Mouse (Mus musculus): ENCODE measurements around the gene Prr12. TPM values are rescaled to one million over a fixed set of nuclear protein-coding genes. Genes with fewer than 3 reads are reported as not detected.

Gene Prr12
- polyA plus RNA-seq, 1 experiment from 2014 or later = 13.4 TPM

DNA sequence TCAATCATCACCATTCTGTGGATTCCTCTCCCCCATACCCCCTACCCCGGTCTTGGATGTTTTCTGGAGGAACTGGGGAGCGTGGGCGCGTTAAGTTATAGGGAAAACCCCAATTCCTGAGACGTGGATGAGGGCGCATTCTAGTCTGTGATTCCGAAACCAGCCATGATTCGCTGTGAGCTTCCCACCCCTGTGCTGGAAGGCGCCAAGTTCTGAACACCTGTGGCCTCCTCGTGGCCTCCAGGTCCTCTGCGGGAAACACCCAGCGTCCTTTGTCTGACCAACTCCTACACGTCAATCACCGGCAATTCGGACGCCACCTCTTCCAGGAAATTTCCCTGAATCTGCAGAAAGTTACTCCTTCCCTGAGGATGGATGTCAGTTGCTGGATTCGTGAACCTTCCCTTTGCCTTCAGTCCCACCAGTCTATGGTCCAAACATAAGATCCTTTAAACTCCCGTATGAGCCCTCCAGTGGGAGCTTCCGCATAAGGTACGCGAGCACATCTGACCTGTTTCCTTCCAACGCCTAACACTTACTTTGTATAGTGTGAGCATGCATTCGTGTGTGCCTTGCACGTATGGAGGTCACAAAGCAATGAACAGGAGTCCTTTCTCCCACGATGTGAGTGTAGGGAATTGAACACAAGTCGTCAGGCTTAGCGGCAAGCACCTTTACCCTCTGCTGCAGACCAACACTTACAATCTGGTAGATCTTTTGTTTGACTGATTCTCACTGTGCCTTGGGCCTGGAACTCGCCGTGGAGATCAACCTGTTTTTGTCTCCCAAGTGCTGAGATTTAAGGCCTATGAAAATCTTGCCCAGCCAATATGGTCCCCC is 65.6 kb downstream of the Prr12 start:
- H3K27me3 ChIP-seq (replicated peaks; ENCODE audit: control insufficient read depth, insufficient read depth, low read length) = no peaks in the 10 kb centered on the region
- H3K4me3 ChIP-seq (ENCODE audit: low read length) = peak overlapping the region; percentile 94
- H3K4me2 ChIP-seq (ENCODE audit: low read length) = peak overlapping the region; percentile 85
- H3K36me3 ChIP-seq (ENCODE audit: control insufficient read depth, insufficient read depth, low read length) = peaks cover under 1% of the 10 kb centered on the region; the same call in 1 of the 2 replicates
- under 1% methylated on average over 29 of the region's 29 CpGs for WGBS
- peak overlapping the region; percentile 80 for H3K9ac ChIP-seq (ENCODE audit: low read depth, low read length)
- peaks cover 28% of the 10 kb centered on the region for H3K4me1 ChIP-seq (ENCODE audit: control insufficient read depth, insufficient read depth, low read depth, low read length)
- peak; percentile 18 for ATAC-seq
- H3K9me3 ChIP-seq (ENCODE audit: control insufficient read depth, low read length) = no peaks in the 10 kb centered on the region
- peak overlapping the region; percentile 92 for H3K27ac ChIP-seq (ENCODE audit: low read depth, low read length)

DNA sequence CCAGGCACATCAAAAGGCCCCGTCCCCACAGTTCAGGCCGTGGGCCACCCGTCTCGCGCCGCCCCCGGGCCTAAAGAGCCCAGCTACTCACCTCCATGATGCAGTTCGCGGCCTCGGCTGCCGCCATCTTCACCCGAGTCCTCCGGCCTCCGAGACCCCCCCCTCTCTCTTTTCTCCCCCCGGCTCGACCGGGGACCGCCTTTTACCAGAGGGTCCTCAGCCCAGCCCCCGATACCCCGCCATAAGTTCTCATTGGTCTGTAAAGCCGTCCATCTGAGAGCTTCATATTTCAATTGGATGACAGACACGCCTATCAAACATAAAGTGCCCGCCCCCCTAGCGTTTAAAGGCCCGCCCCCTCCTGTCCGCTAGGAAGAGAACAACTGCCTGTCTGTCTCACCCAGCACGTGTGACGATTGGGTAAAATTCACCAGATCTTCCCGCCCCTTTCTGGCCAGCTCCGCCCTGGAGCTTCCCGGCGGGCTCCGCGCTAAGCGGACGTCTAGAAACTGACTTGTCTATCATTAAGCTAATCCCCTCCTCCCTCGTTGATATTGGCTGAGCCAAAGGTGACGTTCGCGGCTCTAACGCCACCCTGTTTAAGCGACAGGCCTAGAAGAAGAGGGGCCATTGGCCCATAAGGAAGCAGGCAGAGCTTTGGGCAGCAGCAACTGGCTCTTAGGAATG is 66.3 kb downstream of the Prr12 start, which contains the start of gene Prmt1:
Gene Prmt1, minus strand, starts transcription at position 377 of the 687 bp plus-strand sequence.
- Histone ChIP-seq H3K9me3 (ENCODE audit: control insufficient read depth, low read length) (no peaks in the 10 kb centered on the region), H3K27ac (ENCODE audit: low read depth, low read length) (peak within 1 kb of the TSS; percentile 96), H3K4me2 (ENCODE audit: low read length) (peak within 1 kb of the TSS; percentile 85), H3K4me3 (ENCODE audit: low read length) (peak within 1 kb of the TSS; percentile 94), H3K9ac (ENCODE audit: low read depth, low read length) (peak within 1 kb of the TSS; percentile 97), H3K4me1 (ENCODE audit: control insufficient read depth, insufficient read depth, low read depth, low read length) (peaks cover 28% of the 10 kb centered on the region), H3K36me3 (ENCODE audit: control insufficient read depth, insufficient read depth, low read length) (peaks cover 8% of the 10 kb centered on the region), H3K27me3 (replicated peaks; ENCODE audit: control insufficient read depth, insufficient read depth, low read length) (no peaks in the 10 kb centered on the region)
- ATAC-seq = peak; percentile 98
- WGBS = under 1% methylated on average over 42 of the region's 42 CpGs

DNA sequence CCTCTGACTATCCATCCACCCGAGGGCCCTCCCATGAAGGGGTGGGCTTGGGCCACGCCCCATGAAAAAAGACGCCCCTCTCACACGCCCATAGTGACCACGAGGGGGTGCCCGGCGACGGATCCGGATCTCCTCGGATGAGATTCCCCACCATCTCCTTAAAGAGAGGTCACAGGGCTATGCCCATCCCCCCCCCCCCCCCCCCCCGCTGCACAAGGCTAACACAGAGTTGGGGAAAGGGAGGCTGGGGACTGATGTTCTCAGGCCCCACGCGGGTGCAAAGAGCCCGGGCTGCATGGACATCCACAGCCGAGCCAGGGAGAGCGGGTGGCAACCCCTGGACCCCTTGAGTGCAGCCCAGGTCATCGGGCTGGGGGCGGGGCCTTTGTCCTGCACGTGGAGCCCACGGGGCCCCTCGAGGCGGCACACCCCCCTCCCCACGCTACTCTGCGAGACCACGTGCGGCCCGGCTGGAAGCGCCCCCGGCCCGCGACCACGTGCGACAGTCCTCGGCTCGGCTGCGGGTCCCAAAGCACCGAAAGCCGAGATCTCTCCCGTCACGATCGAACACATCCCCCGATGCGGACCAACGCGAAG is 67.0 kb downstream of the Prr12 start:
- Histone ChIP-seq H3K36me3 (ENCODE audit: control insufficient read depth, insufficient read depth, low read length) (peaks cover 14% of the 10 kb centered on the region), H3K4me2 (ENCODE audit: low read length) (peak overlapping the region; percentile 77), H3K4me3 (ENCODE audit: low read length) (peak overlapping the region; percentile 94), H3K4me1 (ENCODE audit: control insufficient read depth, insufficient read depth, low read depth, low read length) (peaks cover 28% of the 10 kb centered on the region), H3K9ac (ENCODE audit: low read depth, low read length) (peak overlapping the region; percentile 97), H3K27me3 (replicated peaks; ENCODE audit: control insufficient read depth, insufficient read depth, low read length) (no peaks in the 10 kb centered on the region), H3K9me3 (ENCODE audit: control insufficient read depth, low read length) (no peaks in the 10 kb centered on the region), H3K27ac (ENCODE audit: low read depth, low read length) (peak overlapping the region; percentile 96)
- no peak; the same call in 1 of the 2 replicates for ATAC-seq
- WGBS = under 1% methylated on average over 41 of the region's 45 CpGs

DNA sequence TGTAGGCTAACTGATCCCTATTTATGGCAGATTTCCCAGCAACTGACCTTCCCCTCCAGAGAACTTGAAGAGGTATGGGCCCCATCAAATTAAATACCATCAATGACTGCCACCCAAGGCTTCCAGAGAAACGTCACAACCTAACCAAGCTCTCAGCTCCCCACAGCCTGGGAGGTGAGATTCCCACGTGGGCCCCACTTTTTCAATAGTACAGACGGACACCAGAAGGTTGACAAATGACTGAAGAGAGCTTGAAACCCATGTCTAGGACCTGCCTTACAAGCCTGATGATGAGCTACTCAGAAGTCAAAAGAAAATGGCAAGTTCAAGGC is 67.9 kb downstream of the Prr12 start:
- no peak overlapping the region for H3K9ac ChIP-seq (ENCODE audit: low read depth, low read length)
- no peak for ATAC-seq
- H3K27ac ChIP-seq (ENCODE audit: low read depth, low read length) = no peak overlapping the region

GRCm38 (mm10) chr7:44983944-44984832 is 68.5 kb downstream of the Prr12 start:
- Histone ChIP-seq H3K36me3 (ENCODE audit: control insufficient read depth, insufficient read depth, low read length) (peaks cover 24% of the 10 kb centered on the region), H3K27ac (ENCODE audit: low read depth, low read length) (no peak overlapping the region; the same call in 1 of the 2 replicates), H3K4me1 (ENCODE audit: control insufficient read depth, insufficient read depth, low read depth, low read length) (peaks cover 28% of the 10 kb centered on the region), H3K9ac (ENCODE audit: low read depth, low read length) (0 out of 2 replicates have a peak overlapping the region, but pooled peaks have one; percentile 44), H3K4me3 (ENCODE audit: low read length) (peak overlapping the region; percentile 94), H3K4me2 (ENCODE audit: low read length) (peak overlapping the region; percentile 77), H3K9me3 (ENCODE audit: control insufficient read depth, low read length) (no peaks in the 10 kb centered on the region), H3K27me3 (replicated peaks; ENCODE audit: control insufficient read depth, insufficient read depth, low read length) (no peaks in the 10 kb centered on the region)
- WGBS = 70% methylated on average over 7 of the region's 7 CpGs
- no peak for ATAC-seq

More for the DNA sequence above, 67.9 kb downstream of the Prr12 start:
- 39% methylated on average over 3 of the region's 3 CpGs for WGBS
- H3K4me1 ChIP-seq (ENCODE audit: control insufficient read depth, insufficient read depth, low read depth, low read length) = peaks cover 28% of the 10 kb centered on the region
- no peaks in the 10 kb centered on the region for H3K27me3 ChIP-seq (replicated peaks; ENCODE audit: control insufficient read depth, insufficient read depth, low read length)
- H3K36me3 ChIP-seq (ENCODE audit: control insufficient read depth, insufficient read depth, low read length) = peaks cover 21% of the 10 kb centered on the region
- no peaks in the 10 kb centered on the region for H3K9me3 ChIP-seq (ENCODE audit: control insufficient read depth, low read length)
- peak overlapping the region; percentile 94 for H3K4me3 ChIP-seq (ENCODE audit: low read length)
- H3K4me2 ChIP-seq (ENCODE audit: low read length) = peak overlapping the region; percentile 77

- no peak overlapping the region for H3K4me3 ChIP-seq (ENCODE audit: low read length)
- no peak for ATAC-seq
These were observed 69.6 kb downstream of the Prr12 start for GRCm38 (mm10) chr7:44983085-44983484.

GRCm38 (mm10) chr7:44981539-44981938 is 71.1 kb downstream of the Prr12 start:
- H3K27me3 ChIP-seq (replicated peaks; ENCODE audit: control insufficient read depth, insufficient read depth, low read length) = no peaks in the 10 kb centered on the region
- no peak overlapping the region for H3K4me2 ChIP-seq (ENCODE audit: low read length)
- H3K9ac ChIP-seq (ENCODE audit: low read depth, low read length) = no peak overlapping the region
- 96% methylated on average over 8 of the region's 8 CpGs for WGBS
- no peak for ATAC-seq
- H3K4me3 ChIP-seq (ENCODE audit: low read length) = no peak overlapping the region
- H3K27ac ChIP-seq (ENCODE audit: low read depth, low read length) = no peak overlapping the region
- H3K9me3 ChIP-seq (ENCODE audit: control insufficient read depth, low read length) = no peaks in the 10 kb centered on the region
- peaks cover 18% of the 10 kb centered on the region for H3K4me1 ChIP-seq (ENCODE audit: control insufficient read depth, insufficient read depth, low read depth, low read length)
- peaks cover 46% of the 10 kb centered on the region for H3K36me3 ChIP-seq (ENCODE audit: control insufficient read depth, insufficient read depth, low read length)

More at GRCm38 (mm10) chr7:44983085-44983484, 69.6 kb downstream of the Prr12 start:
- Histone ChIP-seq H3K27ac (ENCODE audit: low read depth, low read length) (no peak overlapping the region), H3K4me2 (ENCODE audit: low read length) (no peak overlapping the region), H3K27me3 (replicated peaks; ENCODE audit: control insufficient read depth, insufficient read depth, low read length) (no peaks in the 10 kb centered on the region), H3K4me1 (ENCODE audit: control insufficient read depth, insufficient read depth, low read depth, low read length) (peaks cover 22% of the 10 kb centered on the region), H3K9ac (ENCODE audit: low read depth, low read length) (no peak overlapping the region), H3K9me3 (ENCODE audit: control insufficient read depth, low read length) (no peaks in the 10 kb centered on the region), H3K36me3 (ENCODE audit: control insufficient read depth, insufficient read depth, low read length) (peaks cover 32% of the 10 kb centered on the region)
- WGBS = 37% methylated on average over 6 of the region's 6 CpGs

GRCm38 (mm10) chr7:44978300-44978699 is 74.4 kb downstream of the Prr12 start:
- H3K4me2 ChIP-seq (ENCODE audit: low read length) = no peak overlapping the region
- WGBS = 100% methylated on average over 3 of the region's 3 CpGs
- peaks cover 49% of the 10 kb centered on the region for H3K36me3 ChIP-seq (ENCODE audit: control insufficient read depth, insufficient read depth, low read length)
- H3K4me1 ChIP-seq (ENCODE audit: control insufficient read depth, insufficient read depth, low read depth, low read length) = peaks cover 10% of the 10 kb centered on the region
- no peak overlapping the region for H3K27ac ChIP-seq (ENCODE audit: low read depth, low read length)
- no peak overlapping the region for H3K4me3 ChIP-seq (ENCODE audit: low read length)
- no peaks in the 10 kb centered on the region for H3K27me3 ChIP-seq (replicated peaks; ENCODE audit: control insufficient read depth, insufficient read depth, low read length)
- no peak overlapping the region for H3K9ac ChIP-seq (ENCODE audit: low read depth, low read length)
- H3K9me3 ChIP-seq (ENCODE audit: control insufficient read depth, low read length) = no peaks in the 10 kb centered on the region
- ATAC-seq = no peak
